Mouse (Mus musculus) thymus, postnatal 0 days (tissue): ENCODE measurements around the gene Cipc. TPM values are rescaled to one million over a fixed set of nuclear protein-coding genes. Genes with fewer than 3 reads are reported as not detected.

ENCODE experiments used
- DNase-seq: peaks from one replicate; pipeline ENCODE4 v3.0.0-alpha.2; 2015; ENCODE audit warnings: low spot score
- polyA plus RNA-seq: library from polyadenylated mRNA; unstranded; fragments of >200 nt; fragmentation: Nextera tagmentation; extraction: Ambion mirVana; gene quantifications from 2 replicates; pipeline ENCODE4 v1.2.1, GENCODE M21; 2015

The Cipc gene
- polyA plus RNA-seq, 1 experiment from 2014 or later: 18.8 TPM

DNA sequence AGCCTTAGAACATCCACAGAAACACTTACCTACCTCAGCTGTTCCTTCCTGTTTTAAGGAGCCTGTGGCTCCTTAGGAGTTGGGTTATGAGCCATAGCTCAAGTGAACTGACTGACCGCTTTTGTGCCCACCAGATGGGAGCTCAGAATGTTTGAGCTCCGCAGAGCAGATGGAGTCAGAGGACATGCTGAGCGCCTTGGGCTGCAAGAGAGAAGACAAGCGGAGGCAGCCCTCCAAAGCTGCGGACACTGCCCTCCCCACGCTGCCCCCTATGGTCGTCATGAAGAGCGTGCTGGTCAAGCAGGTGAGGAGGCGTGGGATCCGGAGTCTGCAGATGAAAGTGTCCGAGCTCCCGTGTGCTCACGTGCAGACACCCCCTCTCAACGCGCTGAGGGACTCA, 13.3 kb downstream of the Cipc start:
- no peak for DNase-seq

DNA sequence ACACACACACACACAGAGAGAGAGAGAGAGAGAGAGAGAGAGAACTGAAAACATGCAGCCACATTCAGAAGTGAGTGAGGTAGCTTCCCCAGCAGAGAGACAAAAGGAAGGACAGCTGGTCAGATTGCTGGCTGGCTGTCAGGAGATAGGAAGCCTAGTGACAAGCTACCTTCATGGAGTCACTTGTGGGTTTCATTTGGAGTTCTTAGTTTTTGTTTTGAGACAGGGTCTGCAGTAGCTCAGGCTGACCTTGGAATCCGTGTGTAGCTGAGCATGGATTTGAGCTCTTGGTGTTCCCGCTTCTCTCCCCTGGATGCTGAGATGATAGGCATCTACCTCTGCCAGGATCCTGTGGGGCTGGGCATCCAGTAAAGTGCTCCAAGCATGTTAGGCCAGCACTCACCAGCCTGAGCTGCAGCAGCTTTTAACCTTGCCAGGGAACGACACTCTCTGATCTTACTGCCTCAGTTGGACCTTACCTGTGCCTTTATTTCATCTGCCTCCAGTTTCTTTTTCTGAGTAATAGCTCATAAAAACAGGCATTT, 14.0 kb downstream of the Cipc start:
- no peak for DNase-seq

DNA sequence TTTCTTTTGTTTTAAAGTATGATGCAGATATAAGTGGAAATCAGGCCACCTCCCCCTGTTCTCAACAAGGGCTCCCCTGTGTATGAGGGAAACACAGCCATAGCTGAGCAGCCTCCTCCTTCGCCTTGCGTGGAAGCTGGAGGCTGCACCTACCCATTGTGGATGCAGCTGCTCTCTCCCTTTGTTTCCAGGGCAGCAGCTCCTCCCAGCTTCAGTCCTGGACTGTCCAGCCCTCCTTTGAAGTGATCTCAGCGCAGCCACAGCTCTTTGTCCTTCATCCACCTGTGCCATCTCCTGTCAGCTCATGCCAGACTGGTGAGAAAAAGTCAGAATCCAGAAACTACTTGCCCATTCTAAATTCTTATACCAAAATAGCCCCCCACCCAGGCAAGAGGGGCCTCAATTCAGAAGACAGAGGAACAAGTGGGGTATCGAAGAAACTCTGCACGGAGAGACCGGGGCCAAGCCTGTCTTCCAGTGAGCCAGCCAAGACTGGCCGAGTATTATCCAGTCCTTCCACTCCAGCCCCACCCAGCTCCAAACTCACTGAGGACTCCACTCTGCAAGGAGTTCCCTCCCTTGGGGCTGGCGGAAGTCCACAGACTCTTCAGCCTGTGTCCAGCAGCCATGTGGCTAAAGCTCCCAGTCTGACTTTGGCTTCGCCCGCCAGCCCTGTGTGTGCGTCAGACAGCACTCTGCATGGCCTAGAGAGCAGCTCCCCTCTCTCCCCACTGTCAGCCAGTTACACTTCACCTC, 14.9 kb downstream of the Cipc start:
- no peak for DNase-seq

- no peak for DNase-seq
Measured at GRCm38 (mm10) chr12:86964278-86965057, 17.6 kb downstream of the Cipc start.

DNA sequence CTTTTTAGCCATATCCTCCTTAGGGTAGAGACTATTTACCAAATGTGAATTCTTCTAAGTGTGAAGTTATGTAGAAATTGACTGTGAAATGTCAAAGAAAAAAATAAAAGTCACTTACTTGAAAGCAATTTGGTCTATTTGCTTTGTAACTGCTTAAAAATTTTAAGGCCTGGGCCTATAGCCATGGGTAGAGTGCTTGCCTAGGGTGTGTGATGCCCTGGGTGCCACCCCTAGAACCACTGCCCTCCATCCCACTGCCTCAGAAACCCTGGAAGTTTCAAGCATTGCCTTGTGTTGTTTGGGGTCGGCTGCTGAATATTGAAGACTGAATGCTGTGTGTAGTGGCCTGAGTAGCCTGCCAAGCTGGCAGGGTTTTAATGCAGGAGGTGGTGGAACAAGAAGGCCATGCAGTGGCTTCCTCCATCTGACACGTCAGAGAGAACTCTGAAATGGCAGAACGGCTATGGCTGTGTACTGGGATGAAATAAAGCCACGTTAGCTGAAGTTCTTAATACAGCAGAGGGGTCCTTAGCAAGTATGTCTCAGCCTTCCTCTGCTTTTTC, 18.5 kb downstream of the Cipc start:
- no peak for DNase-seq

GRCm38 (mm10) chr12:86968468-86969219, 21.8 kb downstream of the Cipc start:
- DNase-seq: no peak

- no peak for DNase-seq
Measured at GRCm38 (mm10) chr12:86969220-86969601, 22.4 kb downstream of the Cipc start.

- DNase-seq: no peak
Measured at GRCm38 (mm10) chr12:86971089-86971488, 24.2 kb downstream of the Cipc start.

GRCm38 (mm10) chr12:86973216-86973615, 26.4 kb downstream of the Cipc start:
- no peak for DNase-seq

GRCm38 (mm10) chr12:86973706-86974105, 26.9 kb downstream of the Cipc start:
- no peak for DNase-seq

DNA sequence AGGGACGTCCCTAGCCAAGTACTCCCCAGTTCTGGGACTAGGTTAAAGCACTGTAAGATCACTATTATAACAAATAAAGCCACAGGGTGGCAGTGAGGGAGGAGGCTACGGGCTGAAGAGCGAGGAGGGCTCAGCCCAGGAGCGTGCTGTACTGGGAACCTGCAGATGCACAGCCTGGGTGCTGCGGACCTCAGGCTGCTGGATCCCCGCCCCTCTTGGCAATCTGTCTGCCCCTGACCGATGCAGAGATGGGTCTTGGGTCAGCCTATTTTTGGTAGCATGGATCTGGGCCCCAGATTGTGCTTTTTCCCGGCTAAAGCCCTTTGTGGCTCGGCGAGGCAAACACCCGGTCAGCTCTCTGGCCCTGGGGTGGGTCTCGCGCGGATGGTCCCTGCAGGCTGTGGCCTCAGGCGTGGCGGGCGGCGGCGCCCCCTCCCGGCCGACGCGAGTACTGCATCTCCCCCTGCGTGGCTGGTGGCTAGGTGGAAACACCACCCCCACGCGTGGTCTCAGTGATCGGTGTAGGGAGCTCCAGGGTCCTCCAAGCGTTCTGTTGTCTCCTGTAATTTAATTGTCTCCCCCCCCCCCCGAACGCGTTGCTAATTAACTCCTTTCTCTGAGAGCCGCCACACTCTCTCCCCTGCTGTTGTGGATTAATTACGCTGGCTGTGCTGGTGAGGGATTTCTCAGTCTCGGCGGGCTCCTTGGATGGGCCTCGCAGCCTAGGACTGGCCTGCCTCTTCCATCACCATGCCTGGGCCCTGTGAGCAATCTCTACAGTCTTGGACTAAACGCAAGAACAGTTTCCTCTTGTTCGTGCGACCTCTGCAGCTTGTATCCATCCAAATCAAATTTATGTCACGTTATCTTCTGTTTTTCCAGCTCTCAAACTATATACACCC, 27.8 kb downstream of the Cipc start:
- peak; percentile 54 for DNase-seq

DNA sequence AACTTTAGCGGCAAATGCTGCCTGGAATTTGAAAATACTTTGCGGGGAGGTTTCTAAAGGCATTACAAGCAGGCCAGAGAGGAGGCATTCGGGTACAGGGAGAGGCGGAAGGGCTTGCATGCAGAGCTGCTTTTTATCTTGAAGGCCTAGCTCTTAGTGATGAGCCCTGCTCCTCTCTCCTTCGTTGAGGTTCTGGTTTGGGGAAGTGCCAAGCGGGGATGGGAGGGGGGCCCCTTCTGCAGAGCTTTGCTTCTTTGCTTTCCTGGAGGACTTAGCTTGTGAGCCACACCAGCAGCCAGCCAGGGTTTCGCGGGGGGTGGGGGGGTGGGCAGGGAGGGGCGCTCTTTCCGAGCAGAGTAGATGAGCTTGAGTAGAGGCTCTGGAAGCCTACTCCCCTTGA, 28.9 kb downstream of the Cipc start:
- no peak for DNase-seq

- no peak for DNase-seq
Measured at GRCm38 (mm10) chr12:86976511-86977168, 29.8 kb downstream of the Cipc start.

DNA sequence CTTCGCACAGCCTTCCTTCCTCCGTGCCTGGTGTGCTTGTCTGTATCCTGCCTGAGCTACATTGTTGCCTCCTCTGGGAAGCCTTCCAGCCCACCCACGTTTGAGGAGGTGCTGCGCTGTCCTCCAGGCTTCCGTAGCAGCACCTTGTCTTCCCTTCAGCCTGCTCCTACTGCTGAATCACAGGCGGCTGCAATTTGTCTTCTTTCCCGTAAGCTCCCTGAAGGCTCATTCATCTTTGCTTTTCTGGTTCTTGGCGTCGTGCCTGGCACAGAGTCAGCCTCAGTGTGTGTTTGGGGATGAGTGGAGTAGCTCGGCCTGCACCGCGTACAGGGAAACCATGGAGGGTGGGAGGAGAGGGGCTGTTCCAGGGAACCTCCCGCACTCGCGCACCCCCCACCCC, 31.0 kb downstream of the Cipc start:
- no peak for DNase-seq

DNA sequence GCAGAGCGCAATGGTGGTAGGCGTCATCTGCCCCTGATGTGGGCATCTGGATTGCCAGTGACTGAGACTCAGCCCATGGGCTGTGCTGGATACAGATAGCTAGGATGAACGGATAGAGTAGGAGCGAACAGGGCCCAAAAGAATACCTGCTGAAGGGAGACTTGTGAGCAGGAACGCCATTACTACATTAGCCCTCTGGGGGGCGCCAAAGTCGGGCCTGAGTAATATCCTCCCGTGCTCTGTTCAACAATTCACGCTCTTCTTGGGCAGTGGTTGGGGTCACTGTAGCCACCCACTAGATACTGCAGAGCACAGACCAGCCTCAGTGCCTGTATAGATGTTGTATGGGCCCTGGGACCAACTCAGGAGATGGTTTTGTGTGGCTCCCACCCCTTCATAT, 34.3 kb downstream of the Cipc start:
- no peak for DNase-seq

DNA sequence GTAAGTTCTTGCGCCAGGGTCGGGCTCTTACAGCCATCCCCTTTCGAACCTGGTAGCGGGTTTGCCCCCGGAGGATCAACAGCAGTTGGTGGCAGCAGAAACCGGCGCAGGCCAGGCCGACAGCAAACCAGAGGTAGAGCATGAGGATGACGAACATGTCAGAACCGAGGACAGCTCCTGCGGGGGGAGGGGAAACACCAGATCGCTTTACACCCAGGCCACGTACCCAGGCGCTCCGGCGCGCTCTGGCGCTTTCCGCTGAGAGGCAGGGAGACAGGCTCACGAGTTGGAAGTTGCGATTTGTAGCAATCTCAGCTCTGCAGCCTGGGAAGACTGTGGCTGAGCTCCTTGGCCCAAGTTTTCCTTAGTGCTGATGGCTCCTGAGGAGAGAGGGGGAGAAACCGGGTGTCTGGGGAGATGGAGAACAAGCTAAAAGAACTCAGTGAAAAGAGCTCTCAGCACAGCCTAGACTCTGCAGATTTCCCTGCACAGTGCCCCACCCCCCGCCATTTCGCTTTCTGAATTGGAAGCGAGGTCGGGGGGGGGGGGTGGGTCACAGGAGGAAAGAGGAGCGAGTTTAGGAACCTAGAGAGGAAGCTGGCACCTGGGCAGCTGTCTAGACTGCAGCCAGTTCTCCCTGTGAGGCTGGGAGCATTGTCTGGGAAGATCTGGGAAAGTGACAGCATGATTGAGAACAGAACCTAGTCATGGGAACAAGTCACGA, 36.8 kb downstream of the Cipc start:
- peak; percentile 47 for DNase-seq

DNA sequence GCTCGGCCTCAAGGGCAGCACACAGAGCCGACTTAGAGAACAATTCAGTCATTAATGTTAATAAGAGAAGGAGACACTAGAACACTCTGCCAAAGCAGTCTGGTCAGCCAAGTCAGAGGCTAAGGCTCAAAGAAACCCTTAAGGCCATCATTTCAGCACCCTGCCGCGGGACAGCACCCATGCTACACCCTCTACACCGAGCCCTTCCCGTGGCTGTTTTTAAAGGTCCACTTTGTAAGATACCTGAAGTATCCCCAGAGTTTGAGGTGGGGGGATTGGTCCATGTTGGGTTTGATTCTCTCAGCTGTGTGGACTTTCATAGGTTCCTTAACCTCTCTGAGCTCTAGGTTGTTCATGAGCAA, 37.3 kb downstream of the Cipc start:
- peak; percentile 10 for DNase-seq

- no peak for DNase-seq
Measured at GRCm38 (mm10) chr12:86986562-86986961, 39.7 kb downstream of the Cipc start.

- DNase-seq: no peak
Measured at GRCm38 (mm10) chr12:86988227-86988626, 41.4 kb downstream of the Cipc start.
